Mouse (Mus musculus) forebrain, postnatal 0 days (tissue): ENCODE data around the gene Akap9. TPM values are rescaled to one million over a fixed set of nuclear protein-coding genes. Genes with fewer than 3 reads are reported as not detected.

ENCODE experiments used
- ATAC-seq: fragments of 200-750 bp; cut with Nextera tagmentation; 2 replicates; pipeline ENCODE4 v1.8.0; 2017; ENCODE audit warnings: mild to moderate bottlenecking, moderate library complexity
- DNase-seq: peaks from one replicate; pipeline ENCODE4 v3.0.0-alpha.2; 2015
- H3K27ac ChIP-seq: fragments of 300-500 bp; sonication (generic); 2 replicates; pipeline ENCODE4 v1.5.1; 2014; ENCODE audit warnings: low read depth, mild to moderate bottlenecking, antibody characterized with exemption, low read length, moderate library complexity, mixed read lengths
- H3K27me3 ChIP-seq: fragments of 300-500 bp; sonication (generic); 2 replicates; pipeline ENCODE4 v1.6.1; 2014; ENCODE audit warnings: mild to moderate bottlenecking, low read length, mixed read lengths; ENCODE audit not compliant: insufficient read depth
- H3K36me3 ChIP-seq: fragments of 300-500 bp; sonication (generic); 2 replicates; pipeline ENCODE4 v1.6.1; 2014; ENCODE audit warnings: mild to moderate bottlenecking, moderate library complexity; ENCODE audit not compliant: insufficient read depth
- H3K4me1 ChIP-seq: fragments of 300-500 bp; sonication (generic); 2 replicates; pipeline ENCODE4 v1.6.1; 2014; ENCODE audit warnings: antibody characterized with exemption; ENCODE audit not compliant: insufficient read depth
- H3K4me2 ChIP-seq: fragments of 300-500 bp; sonication (generic); 2 replicates; pipeline ENCODE4 v1.6.1; 2014; ENCODE audit warnings: low read depth, mild to moderate bottlenecking, moderate library complexity
- H3K4me3 ChIP-seq: fragments of 300-500 bp; sonication (generic); 2 replicates; pipeline ENCODE4 v1.5.1; 2014; ENCODE audit warnings: low read depth, low read length, mixed read lengths
- H3K9ac ChIP-seq: fragments of 300-500 bp; sonication (generic); 2 replicates; pipeline ENCODE4 v1.6.1; 2014; ENCODE audit warnings: mild to moderate bottlenecking
- H3K9me3 ChIP-seq: fragments of 300-500 bp; sonication (generic); 2 replicates; pipeline ENCODE4 v1.6.1; 2016; ENCODE audit warnings: low read length
- CTCF ChIP-seq: sonication (generic); IDR thresholded peaks from 2 replicates; pipeline ENCODE4 v1.5.1; 2016; ENCODE audit warnings: antibody characterized with exemption, control low read depth, low read depth
- WGBS: fragments of 180-500 bp; shearing (Covaris S2); extraction: QIAGEN DNeasy Blood & Tissue Kit; methylation state at CpG from one replicate; pipeline ENCODE4 v1.1.7; 2014; 5-methylcytosine and 5-hydroxymethylcytosine counted together
- polyA plus RNA-seq: library from polyadenylated mRNA; unstranded; fragments of >200 nt; fragmentation: Nextera tagmentation; extraction: Ambion mirVana; gene quantifications from 2 replicates; pipeline ENCODE4 v1.2.1, GENCODE M21; 2015
- total RNA-seq: library from RNA; depleted of rRNA; stranded (reverse); fragments of >200 nt; gene quantifications from 2 replicates; pipeline ENCODE4 v1.2.3, GENCODE M21; 2014

The Akap9 gene
- total and polyA plus RNA-seq, 2 experiments from 2014 or later = 110 to 266 TPM

DNA sequence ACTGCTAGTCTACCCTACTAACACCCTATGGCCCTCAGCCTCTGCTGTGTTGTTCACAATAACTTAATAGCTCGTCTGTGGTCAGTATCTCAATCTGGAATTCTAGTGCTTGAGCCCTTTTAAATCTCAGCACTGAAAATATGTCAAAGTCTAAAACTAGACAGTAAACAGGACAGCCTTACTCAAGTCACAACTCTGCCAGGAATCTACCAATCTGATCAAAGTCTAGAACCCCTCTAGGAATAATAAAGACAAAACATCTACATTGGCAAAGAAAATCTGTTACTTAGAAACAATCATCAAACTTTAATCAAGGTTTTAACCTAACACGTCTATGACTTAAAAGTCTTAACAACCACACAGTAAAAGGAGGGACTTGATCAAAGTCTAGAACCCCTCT is 153.0 kb downstream of the Akap9 start:
- no peak for TF ChIP-seq CTCF
- Histone ChIP-seq H3K4me1 (no peaks in the 10 kb centered on the region), H3K4me3 (no peak overlapping the region), H3K4me2 (no peak overlapping the region), H3K9ac (no peak overlapping the region), H3K36me3 (peaks cover 73% of the 10 kb centered on the region), H3K9me3 (no peaks in the 10 kb centered on the region), H3K27me3 (no peaks in the 10 kb centered on the region), H3K27ac (no peak overlapping the region)
- ATAC-seq (no peak), DNase-seq (no peak)
- WGBS = 85% methylated on average over 2 of the region's 2 CpGs

DNA sequence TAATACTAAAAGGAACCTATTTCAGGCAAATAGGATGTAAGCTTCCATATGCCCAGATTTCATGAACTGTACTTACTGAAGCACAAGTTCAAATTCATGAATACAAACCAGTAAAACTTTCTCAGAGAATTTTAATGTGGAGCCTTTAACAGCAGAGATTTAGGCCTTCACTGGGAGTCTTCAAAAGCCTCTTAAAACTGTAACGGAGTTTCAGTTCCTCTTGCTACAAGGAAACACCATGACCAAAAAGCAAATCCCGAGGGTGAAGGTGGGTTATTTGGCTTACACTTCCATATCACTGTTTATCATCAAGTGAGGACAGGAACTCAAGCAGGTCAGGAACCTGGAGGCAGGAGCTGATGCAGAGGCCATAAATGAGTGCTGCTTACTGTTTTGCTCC is 153.7 kb downstream of the Akap9 start:
- ATAC-seq (no peak), DNase-seq (no peak)
- H3K4me1 ChIP-seq = no peaks in the 10 kb centered on the region
- H3K9ac ChIP-seq = no peak overlapping the region
- H3K9me3 ChIP-seq = no peaks in the 10 kb centered on the region
- WGBS = 84% methylated on average over 2 of the region's 2 CpGs
- no peak overlapping the region for H3K4me2 ChIP-seq
- TF ChIP-seq CTCF = no peak
- no peak overlapping the region for H3K27ac ChIP-seq
- H3K36me3 ChIP-seq = peaks cover 76% of the 10 kb centered on the region
- H3K27me3 ChIP-seq = no peaks in the 10 kb centered on the region
- no peak overlapping the region for H3K4me3 ChIP-seq

GRCm38 (mm10) chr5:4084948-4085347 is 157.1 kb downstream of the Akap9 start:
- peaks cover 73% of the 10 kb centered on the region for H3K36me3 ChIP-seq

GRCm38 (mm10) chr5:4086309-4086708 is 158.5 kb downstream of the Akap9 start:
- H3K27me3 ChIP-seq = no peaks in the 10 kb centered on the region
- H3K4me1 ChIP-seq = no peaks in the 10 kb centered on the region
- peaks cover 73% of the 10 kb centered on the region for H3K36me3 ChIP-seq
- no peak overlapping the region for H3K9ac ChIP-seq
- H3K4me2 ChIP-seq = no peak overlapping the region
- DNase-seq = no peak
- no peak for TF ChIP-seq CTCF
- no peak overlapping the region for H3K4me3 ChIP-seq
- WGBS = 83% methylated on average over 4 of the region's 4 CpGs
- no peak overlapping the region for H3K27ac ChIP-seq
- H3K9me3 ChIP-seq = no peaks in the 10 kb centered on the region
- no peak for ATAC-seq

More at GRCm38 (mm10) chr5:4084948-4085347, 157.1 kb downstream of the Akap9 start:
- whole genome bisulfite sequencing = 96% methylated on average over 7 of the region's 7 CpGs
- Histone ChIP-seq H3K4me3 (no peak overlapping the region), H3K4me1 (no peaks in the 10 kb centered on the region), H3K4me2 (no peak overlapping the region), H3K9ac (no peak overlapping the region), H3K27me3 (no peaks in the 10 kb centered on the region), H3K27ac (no peak overlapping the region), H3K9me3 (no peaks in the 10 kb centered on the region)
- no peak for TF ChIP-seq CTCF
- DNase-seq = no peak
- no peak for ATAC-seq

DNA sequence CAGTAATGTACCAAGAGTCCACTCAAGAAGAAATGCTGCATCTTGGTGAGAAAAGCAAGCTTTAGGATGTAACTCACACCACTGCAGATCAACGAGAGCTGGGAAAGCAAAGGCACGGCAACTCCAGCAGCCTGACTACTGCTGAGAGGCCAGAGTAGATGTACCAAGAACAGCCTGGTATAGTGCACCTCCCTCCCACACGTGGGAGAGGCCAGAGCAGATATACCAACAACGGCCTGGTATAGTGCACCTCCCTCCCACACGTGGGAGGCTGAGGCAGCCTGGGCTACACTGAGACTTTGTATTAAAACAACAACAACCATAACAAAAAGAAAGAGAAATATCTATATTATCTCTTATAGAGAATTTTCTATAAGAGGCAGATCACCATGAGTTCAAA is 160.3 kb downstream of the Akap9 start:
- no peak overlapping the region for H3K4me3 ChIP-seq

DNA sequence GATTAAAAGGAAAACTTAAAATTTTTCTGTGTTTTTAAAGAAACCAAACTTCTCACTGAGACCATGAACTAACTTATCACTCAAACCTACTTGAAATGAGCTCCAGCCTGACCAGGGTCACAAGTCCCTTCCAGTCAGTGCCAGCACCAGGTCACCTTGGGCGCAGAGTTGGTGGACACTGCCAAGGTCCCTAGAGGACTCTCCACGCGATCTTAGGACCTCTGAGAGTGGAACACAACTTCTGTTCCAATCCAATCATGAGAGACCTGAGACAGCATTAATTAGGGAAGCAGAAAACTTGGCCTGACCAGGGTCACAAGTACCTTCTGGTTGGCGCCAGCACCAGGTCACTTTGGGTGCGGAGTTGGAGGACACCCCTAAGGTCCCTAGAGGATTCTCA is 166.6 kb downstream of the Akap9 start:
- DNase-seq (no peak), ATAC-seq (no peak)
- TF ChIP-seq CTCF = no peak
- 98% methylated on average over 5 of the region's 5 CpGs for WGBS
- Histone ChIP-seq H3K27me3 (no peaks in the 10 kb centered on the region), H3K4me1 (no peaks in the 10 kb centered on the region), H3K4me3 (no peak overlapping the region), H3K4me2 (no peak overlapping the region), H3K9me3 (no peaks in the 10 kb centered on the region), H3K9ac (no peak overlapping the region), H3K36me3 (peaks cover 53% of the 10 kb centered on the region), H3K27ac (no peak overlapping the region)

More for the DNA sequence above, 160.3 kb downstream of the Akap9 start:
- no peak for DNase-seq
- H3K4me1 ChIP-seq = no peaks in the 10 kb centered on the region
- TF ChIP-seq CTCF = no peak
- H3K9ac ChIP-seq = no peak overlapping the region
- 92% methylated on average over 5 of the region's 5 CpGs for WGBS
- no peak overlapping the region for H3K27ac ChIP-seq
- no peak for ATAC-seq
- no peak overlapping the region for H3K4me2 ChIP-seq
- no peaks in the 10 kb centered on the region for H3K9me3 ChIP-seq
- peaks cover 74% of the 10 kb centered on the region for H3K36me3 ChIP-seq
- no peaks in the 10 kb centered on the region for H3K27me3 ChIP-seq

GRCm38 (mm10) chr5:4101031-4101430 is 173.2 kb downstream of the Akap9 start:
- TF ChIP-seq CTCF = no peak
- 88% methylated on average over 4 of the region's 4 CpGs for WGBS
- H3K27me3 ChIP-seq = no peaks in the 10 kb centered on the region
- H3K4me1 ChIP-seq = 0 out of 2 replicates have a peak, but pooled peaks cover 4% of the 10 kb centered on the region
- no peak for DNase-seq
- H3K4me3 ChIP-seq = no peak overlapping the region
- no peak overlapping the region for H3K9ac ChIP-seq
- no peak for ATAC-seq
- H3K4me2 ChIP-seq = no peak overlapping the region
- H3K36me3 ChIP-seq = peaks cover 31% of the 10 kb centered on the region
- no peaks in the 10 kb centered on the region for H3K9me3 ChIP-seq
- H3K27ac ChIP-seq = no peak overlapping the region
